Comparison of ENCODE assay signal across 10 mouse cellular contexts in genomic region chr9:50120820-50121599, GRCm38 (mm10).
A peak's percentile ranks its signal among the peaks of the same experiment; 100 is the strongest.
DNase-seq lines count a peak whose midpoint lies in the region.
"Had no signal": no experiment of that assay in that cellular context is flagged by ENCODE, and none has a peak within 500 bp of the region (broad histone marks: within the 10 kb centered on the region; RNA-seq: fewer than 3 reads in every experiment).

No protein-coding gene starts in this region.

- DNase-seq in frontal cortex, adult 2 months (ENCODE audit: extremely low spot score in 1 of 2, low spot score in 1 of 2), result peak; percentile 22 to 42
- no peak for DNase-seq in frontal cortex, postnatal 14 days (ENCODE audit: low spot score in 2 of 2)
- peak; percentile 26 to 28 for DNase-seq in left cerebral cortex, postnatal 36 days (ENCODE audit: low spot score in 2 of 2)
- no peak for DNase-seq in left cerebral cortex, adult 11 months (ENCODE audit: low spot score)
- peak; percentile 63 for DNase-seq in brain, adult 2 months (ENCODE audit: low read depth, low spot score)
- DNase-seq in layer of hippocampus, adult 8-10 months (ENCODE audit: low spot score in 2 of 2), result peak; percentile 23 to 25
- no peak for DNase-seq in kidney, adult 18-20 months
- DNase-seq: cerebellum, postnatal 36 days; kidney, postnatal 25 days; lung, embryonic 14.5 days had no signal

- intact Hi-C loops in left cerebral cortex, postnatal 36 days (cut with DNase I), result no loop called here

Comparison
In these comparisons a context has a peak if more than half of its experiments do, and no peak if none do; other contexts are left out.
1. DNase-seq: peak in frontal cortex, adult 2 months (2 of 2), left cerebral cortex, postnatal 36 days (2 of 2), brain, adult 2 months (single experiment) and layer of hippocampus, adult 8-10 months (2 of 2); none in frontal cortex, postnatal 14 days (0 of 2), left cerebral cortex, adult 11 months (single experiment) and kidney, adult 18-20 months (single experiment).